Mouse (Mus musculus) c-Kit-positive CD71-positive TER-119-negative erythroid progenitor cells, embryonic 14.5 days (primary cell): Measurements from ENCODE around the gene Neil1.

ENCODE experiments used
- DNase-seq: peaks from one replicate; pipeline ENCODE4 v3.0.0-alpha.2; 2013; ENCODE audit warnings: low read depth

Gene Neil1

DNA sequence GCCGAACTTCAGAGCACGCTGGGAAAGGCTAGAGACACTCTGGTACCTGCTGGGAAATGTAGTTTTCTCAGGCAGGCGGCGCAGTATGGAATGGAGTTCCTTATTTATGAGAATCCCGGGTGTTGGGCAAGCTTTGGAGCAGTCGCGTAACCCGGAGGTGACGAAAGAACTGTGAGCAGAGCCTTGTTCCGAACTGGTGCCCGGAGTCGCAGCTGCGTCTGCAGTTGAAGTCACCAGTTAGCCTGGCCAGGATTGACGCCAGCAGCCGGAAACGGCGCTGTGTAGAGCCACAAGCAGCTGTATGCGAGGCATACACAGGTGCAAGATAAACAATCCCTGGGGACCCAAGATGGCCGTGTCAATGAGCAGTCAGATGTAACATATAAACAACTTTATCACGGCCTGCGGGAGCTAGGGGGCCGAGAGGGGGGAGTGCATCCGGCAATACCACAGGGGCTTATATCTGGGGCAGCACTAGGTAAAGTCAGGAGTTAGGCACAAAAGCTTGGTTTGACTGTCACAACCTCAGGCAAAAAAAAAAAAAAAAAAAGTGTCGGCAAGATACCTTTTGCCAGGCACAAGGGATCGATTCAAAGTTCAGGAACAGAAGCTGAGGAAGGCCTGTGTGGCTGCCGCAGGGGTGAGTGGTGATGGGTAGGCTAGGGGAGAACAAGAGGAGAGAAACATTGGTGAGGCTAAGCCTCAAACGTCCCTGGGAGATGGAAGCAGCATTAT lies at the start of gene Neil1:
Gene Neil1, minus strand, starts transcription at position 162 of the 735 bp plus-strand sequence.
- peak; percentile 65 for DNase-seq

DNA sequence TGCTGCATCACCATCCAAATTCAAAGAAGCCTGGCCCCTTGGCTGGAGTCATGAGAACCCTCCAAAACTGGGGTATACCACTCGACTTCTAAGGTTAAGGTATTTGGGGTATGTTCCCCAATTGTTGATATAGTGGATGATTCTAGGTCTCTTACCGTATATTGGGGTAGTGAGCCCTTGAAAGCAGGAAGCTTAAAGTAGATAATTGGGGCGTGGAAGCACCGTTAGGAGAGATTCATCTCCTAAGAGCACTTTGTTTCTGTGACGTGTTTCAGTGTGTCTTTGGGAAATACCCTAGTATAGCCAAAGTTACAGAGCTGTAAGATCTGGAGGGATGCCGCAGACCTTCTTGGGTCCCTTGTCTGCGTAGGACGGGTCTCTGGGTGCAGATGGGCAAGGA lies 49.3 kb upstream of the Neil1 start:
- DNase-seq, result no peak

DNA sequence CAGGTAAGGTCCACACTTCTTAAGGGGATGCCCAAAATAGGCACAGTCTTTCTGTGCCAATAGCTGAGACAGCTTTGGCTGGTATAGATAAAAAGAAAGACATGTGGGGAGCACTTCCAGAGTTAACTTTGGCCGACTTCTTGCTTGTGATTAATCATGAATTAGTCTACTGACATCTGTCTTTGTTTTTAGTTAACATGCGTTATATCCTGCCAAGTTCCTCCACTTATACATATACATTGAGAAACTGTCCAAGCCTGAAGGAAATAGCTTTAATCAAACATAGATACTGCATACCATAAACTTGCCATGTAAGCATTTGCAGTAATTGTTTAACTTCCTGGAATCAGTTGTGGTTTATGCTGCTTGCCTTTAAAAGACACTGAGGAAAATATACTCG lies 48.6 kb upstream of the Neil1 start:
- no peak for DNase-seq

DNA sequence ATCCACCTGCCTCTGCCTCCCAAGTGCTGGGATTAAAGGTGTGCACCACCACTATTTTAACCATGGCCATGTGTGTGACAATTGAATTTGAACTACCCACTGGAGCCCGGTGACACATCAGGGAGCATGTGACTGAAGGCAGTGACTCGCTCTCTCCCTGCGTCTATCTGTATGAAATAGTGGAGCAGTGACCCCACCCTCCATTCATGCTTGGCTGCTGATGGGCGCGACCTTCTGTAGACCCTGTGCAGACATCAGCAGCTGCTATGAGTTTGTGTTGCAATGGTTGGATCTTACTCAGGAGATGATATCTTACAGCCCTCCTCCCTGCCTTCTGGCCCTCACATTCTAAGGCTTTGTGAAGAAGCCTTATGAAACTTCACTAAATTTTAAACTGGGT lies 20.3 kb upstream of the Neil1 start:
- no peak for DNase-seq

DNA sequence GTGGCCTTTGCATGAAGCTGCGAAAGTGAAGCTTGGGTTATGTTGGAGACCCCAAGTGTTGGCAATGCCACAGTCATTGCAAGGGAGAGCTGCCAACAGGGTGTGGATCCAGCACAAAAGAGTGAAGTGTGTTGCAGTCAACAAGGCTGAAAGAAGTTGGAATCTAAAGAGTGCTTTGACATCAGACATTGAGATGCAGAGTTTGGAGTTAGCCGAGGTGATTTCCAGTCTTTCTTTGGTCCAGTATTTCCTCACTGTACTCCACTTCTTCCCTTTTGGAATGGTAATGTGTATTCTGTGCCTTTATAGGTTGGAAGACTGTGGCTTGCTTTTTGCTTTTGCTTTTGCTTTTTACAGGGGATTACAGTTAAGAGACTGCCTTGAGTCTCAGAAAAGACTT lies 18.1 kb upstream of the Neil1 start:
- DNase-seq, result no peak

DNA sequence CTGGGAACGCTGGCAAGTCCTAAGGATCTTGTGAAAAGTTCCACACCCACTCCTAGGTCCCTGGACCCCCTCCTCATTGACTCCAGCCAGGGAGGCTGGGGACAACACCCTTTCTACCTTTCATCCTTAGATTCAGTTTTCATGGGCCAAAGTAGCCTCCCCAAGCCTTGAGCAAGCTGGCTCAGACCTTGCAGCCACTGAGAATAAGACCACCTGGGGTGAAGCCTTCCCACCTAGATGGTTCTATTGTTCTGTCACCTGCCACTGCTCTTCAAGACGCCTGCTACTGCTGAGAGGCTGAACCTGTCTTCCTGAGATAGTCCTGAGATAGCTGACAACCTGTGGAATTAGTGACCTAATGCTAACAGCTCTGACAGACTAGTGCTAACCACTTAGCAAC lies 15.0 kb upstream of the Neil1 start:
- no peak for DNase-seq

DNA sequence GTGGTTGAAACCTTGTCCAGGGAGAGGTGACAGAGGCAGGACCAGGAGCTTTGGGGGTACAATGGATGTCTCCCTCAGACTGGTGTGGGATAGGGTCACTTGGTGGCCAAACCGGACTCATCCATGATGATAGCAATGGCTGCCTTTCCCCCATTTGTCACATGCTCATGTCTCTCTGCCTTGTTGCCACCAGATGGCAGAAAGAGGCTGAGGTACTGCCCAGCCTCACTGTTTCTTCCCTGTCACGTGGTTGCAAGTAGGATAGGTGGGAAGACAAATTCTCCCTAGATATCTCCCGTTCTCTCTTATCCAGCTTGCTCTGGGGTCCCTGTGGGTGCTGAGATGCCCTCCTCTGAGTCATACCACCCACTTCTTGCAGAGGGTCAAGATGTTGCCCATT lies 14.4 kb upstream of the Neil1 start:
- DNase-seq, result no peak

DNA sequence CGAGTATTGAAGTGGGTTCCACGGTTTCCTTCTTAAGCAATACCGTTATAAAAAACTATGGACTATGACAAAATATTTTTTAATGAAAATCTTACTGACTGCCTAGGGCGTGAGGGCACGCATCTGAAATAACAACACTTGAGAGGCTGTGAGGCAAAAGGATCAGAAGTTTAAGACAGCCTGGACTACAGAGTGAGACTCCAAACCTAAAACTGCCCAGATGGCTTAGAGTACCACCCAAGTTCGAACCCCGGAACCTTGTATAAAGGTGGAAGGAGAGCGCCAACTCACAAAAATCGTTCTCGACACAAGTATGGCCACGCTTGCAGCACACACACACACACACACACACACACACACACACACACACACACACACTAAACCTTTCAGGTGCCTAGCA lies 10.4 kb upstream of the Neil1 start:
- no peak for DNase-seq

DNA sequence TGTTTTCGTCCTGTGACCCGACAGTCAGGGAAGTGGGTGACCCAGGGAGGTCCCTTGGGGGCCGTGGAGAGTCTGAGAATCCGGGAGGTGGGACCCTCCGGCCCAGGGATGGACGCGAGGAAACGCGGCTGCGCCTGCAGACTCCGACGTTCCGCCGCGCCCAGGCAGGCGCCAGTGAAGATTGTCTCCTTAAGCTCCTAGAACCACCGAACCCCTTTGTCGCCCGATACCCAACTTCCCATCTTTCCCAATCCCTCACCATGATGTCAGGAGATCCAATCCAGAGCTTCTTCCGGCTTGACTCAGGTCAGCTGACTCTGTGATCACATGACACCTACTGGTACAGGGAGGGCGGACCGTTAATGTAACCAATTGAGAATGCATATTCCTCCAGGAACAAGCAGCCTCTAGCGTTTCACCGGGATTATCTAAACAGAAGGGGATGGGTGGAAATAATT lies 9.9 kb upstream of the Neil1 start, which contains the start of gene Commd4:
Gene Commd4, minus strand, starts transcription at position 319 of the 458 bp plus-strand sequence.
- DNase-seq, result peak; percentile 85

DNA sequence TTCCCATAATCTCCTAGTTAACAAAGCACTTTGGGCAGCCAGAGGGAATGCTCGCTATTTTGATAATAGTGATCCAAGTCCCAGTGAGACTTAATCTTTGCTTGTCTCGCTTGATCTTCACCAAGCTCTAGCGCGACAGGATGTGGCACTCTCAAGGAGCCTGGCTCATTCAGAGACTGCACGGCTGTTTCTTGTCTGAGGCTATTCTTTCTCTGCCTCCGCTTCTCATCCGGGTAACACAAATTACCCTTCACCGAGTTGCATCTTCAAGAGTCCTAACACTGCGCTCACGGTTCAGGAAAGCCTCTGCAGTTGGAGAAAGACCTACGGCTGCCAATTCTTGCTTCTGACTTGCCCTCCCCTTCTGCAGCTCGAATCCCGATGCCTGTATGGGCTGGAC lies 9.4 kb upstream of the Neil1 start:
- DNase-seq, result no peak

DNA sequence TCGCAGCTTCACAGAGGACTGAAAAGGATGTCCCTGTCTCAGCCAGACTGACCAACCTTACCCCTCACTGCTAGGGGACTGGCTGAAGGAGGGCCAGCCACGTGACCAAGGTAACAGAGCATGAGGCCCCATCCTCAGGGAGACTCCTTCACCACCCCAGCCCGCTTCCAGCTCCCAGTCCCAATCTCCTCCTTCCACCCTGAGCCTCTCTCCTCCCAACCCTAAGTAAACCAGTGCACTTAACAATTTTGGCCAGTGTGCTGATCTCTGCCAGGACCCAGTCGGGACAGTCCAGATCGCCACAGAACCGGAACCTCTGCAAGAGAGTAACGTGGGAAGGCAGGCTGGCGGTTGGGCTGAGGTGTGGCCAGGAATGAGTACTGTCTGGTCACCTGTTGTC lies 8.7 kb upstream of the Neil1 start:
- no peak for DNase-seq

DNA sequence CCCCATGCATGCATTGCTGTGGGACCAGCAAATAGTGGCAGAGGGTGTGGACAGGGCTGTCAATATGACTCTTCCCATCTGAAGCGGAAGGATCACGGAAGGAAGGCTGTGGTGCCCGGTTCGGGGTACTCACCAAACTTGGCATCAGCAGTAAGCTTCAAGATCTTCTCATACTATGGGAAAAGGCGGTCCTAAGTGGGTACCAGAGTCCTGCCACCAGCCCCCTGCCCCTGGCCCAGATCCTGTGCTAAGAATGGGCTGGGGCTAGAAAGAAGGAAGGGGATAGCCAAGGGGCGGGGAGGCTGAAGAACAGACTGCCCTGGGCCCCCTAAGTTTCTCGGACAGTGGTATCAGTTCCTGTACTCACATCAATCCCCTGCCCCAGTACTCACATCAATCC lies 8.3 kb upstream of the Neil1 start:
- DNase-seq, result no peak

DNA sequence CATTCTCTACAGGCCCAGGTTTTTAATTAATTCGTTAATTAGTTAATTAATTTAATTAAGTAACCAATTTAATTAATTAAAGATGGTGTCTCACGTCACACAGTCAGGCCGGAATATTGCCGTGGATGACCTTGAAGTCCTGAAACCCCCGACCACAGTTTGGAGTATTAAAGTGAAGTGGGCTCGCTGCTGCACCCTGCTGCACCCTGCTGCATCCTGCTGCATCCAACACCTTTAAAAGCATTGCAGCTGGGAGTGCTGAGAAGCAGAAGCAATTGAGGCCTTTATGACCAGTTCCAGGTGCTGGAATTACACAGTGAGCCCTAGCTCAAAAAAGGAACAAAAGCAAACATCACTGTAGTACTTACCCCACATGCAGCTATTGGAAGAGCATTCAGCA lies 4.2 kb upstream of the Neil1 start:
- no peak for DNase-seq

DNA sequence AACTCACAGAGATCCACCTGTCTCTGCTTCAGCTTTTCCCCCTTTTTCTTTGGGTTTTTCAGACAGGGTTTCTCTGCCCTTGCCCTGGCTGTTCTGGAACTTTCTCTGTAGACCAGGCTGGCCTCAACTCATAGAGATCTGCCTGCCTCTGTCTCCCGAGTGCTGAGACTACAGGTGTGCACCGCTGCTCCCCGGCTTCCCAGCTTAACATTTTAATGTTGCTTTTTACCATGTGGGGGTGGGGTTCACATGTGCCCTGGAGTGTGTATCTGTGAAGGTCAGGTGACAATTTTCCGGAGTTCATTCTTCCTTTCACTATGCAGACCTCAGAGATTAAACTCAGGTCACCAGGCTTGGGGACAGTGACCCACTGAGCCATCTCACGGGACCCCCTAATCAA lies 2.1 kb upstream of the Neil1 start:
- no peak for DNase-seq

DNA sequence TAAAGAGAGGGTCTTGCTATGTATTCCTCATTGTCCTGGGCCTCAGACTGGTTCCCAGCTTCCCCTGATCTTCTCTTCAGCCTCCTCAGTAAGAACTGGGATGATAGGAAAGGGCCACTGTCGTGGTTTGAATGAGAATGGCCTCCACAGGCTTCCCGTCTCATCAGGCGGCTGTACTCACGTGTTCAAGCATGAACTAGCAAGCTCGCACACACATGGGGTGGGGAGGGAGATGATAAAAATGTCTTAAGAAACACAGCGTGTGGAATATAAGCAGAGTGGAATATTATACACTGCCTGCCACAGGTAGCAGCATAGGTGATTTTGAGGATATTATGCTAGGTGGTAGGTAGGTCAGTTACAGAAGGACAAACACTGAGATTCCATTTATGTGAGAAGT lies 916 bp upstream of the Neil1 start:
- no peak for DNase-seq

DNA sequence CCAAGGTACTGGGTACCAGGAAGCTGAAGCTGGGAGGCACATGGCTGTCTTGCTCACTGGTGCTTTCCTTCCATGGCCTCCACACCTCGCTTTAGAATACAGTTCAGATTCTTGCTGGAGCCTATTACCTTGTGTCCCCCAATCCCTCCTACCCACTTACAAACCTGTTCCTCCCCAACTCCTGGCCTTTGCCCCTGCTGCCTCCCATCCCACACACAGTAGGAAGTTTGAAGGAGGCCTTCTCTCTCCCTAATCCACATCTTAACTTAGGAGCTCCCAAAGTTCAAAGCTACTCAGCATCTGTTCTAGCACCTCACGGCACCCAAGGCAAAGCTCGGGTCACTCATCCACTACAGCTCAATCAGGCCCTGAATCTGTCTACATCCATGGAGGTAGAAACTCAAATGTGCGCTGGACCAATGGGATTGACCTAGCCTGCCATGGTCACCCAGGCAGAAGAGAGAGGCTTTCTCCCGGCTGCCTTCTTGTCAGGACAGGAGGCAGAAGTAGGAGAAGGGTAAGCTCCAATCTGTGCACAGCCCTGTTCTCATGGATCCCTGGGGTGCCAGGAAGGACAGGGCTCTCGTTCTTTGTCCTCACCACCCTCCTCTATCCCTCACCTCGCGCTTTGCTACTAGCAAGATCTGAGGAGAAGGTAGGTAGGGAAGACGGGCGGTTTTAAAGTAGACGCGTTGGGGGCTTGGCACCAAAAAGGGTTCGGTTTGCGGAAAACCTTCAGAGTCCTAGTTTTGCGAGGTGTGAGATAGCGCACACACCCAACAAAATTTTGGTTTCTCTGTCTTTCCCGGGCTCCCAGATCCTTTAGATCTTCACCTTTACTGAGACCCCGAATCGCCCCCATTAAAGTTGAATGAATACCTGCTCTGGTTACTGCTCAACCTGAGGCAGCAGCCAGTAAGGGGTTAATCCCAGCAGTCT lies 631 bp downstream of the Neil1 start:
- no peak for DNase-seq

DNA sequence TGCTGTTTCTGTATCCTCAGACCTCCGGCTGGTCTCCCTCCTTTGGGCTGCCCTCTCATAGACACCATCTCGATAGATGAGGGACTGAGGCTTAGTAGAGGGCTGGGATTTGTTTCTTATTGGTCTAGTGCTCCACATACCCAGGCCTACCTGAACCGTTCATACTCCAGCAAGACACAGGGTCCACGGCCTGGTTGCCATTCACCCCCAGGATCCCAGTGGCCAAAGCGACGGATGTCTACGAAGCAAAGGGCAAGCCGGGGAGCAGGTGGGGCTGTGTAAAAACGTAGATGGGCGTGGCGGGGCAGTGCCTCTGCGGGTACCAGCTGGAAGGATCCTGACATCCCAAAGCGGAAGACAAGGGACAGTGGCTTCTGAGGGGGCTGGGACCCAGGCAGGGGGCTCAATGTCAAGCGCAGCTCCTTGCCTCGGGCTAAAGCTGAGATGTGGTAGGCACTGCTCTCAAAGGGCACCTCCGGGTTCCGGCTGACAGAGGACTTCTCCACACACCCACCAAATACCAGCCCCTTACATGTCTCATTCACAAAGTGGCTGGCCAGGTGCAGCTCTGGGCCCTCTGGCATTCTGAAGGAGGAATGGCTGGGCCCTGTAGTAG lies 1.5 kb downstream of the Neil1 start:
- DNase-seq, result no peak

DNA sequence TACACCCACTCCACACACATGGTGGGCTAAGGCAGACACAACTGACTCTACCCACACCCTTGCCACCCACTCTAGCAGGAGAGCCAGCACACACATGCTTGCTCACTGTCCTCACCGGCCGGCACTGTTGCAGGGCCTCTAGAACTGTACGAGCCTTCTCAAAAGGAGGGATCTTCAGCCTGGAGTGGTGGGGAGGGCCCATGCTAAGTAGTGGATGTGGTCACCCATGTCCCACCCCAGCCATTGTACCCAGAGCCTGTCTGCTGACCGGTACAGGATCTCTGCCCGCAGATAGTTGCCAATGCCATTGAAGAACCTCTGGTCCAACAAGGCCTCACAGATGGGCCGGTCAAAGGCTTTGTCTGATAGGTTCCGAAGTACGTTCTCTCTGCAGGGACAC lies 3.3 kb downstream of the Neil1 start:
- no peak for DNase-seq

DNA sequence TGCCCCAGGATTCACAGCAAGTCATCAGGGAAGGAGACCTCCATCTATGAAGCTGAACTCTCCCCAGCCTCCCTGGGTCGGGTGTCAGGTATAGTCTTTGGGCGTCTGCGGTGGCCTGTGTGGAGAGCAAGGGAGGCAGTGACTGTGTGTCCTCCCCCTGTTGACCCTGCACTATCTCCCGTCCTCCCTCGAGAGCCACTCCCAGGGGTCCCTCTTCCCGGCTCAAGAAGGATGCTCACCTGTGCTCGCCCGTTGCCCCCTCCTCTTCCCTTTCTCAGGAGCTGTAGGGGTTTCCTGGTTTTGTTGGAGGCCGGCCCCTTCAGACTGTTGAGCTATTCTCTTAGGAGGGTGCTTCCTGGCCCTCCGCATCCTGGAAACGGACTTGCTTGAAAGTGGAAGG lies 4.9 kb downstream of the Neil1 start:
- DNase-seq, result no peak

DNA sequence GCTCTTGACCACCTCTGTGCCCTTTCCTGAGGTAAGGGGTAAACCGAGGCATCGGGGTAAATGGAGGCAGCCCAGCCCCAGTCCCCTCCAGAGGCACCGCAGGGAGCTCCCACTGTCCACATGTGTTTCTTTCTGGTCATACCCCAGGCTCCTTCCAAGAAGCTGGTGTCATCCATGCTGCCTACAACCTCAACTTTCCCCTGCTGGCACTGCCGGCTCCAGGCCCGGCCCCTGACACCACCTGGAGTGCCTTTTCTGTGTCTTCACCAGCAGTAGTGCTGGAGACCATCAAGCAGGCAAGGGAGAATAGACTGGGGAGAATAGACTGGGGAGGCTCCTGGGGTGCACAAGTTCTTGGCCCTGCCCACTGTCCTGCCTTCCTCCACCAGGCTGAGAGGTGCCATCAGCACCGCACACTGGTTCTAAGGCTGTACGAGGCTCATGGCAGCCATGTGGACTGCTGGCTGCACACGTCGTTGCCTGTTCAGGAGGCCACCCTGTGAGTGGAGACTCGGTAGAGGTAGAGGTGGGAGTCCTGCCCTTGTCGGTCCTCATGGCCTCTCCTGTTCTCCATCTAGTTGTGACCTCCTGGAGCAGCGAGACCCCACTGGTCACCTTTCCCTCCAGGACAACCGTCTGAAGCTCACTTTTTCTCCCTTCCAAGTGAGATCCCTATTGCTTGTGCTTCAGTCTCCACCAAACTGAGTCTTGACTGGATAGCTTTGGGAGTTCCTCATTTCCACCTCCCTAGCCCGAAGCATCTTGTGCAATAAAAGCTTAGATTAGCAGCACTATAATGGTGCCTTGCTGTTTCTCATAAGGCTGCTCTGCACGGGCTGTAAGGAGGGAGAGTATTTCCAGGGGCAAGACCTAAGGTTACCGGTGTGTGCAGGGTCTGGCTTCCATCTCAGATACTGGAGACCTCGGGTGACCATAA lies 6.4 kb downstream of the Neil1 start:
- no peak for DNase-seq

DNA sequence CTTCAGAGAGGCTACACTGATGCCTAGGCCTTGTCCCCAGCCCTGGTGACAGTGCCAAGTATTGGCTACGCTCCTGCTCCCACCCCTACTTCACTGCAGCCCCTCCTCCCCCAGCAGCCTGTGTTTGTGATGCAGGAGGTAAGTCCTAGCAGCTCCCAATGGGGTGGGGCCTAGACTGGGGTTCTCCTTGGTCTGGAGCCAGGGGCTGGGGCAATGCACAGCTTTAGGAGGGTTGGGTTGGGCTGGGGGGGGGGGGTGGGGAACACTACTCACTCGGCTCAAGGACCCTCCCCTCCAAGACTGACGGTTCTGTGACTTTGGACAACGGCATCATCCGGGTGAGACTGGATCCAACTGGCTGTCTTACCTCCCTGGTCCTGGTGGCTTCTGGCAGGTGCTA lies 8.5 kb downstream of the Neil1 start:
- DNase-seq, result no peak

DNA sequence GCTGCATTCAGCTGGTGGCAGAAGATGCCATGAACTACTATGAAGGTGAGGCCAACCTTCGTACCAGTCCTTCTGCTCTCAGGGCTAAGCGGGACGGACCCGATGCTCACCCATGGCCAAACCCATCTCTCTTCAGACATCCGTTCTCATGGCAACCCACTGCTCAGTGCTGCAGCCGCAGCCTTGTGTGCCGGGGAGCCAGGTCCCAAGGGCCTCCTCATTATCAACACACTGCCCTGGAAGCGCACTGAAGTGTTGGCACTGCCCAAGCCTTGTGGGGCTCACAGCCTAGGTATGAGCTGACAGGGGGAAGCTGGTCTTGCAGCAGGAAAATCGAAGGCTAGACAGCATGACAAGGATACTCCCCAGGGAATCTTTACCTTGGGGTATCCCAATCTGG lies 9.0 kb downstream of the Neil1 start:
- DNase-seq, result no peak
